Mouse (Mus musculus): ENCODE data around the gene Rpn2. TPM values are rescaled to one million over a fixed set of nuclear protein-coding genes. Genes with fewer than 3 reads are reported as not detected.

Gene Rpn2
- total RNA-seq, 1 experiment = 422 TPM

GRCm38 (mm10) chr2:157313718-157314117, 34.9 kb downstream of the Rpn2 start:
- Histone ChIP-seq H3K4me3 (ENCODE audit: insufficient read depth in 1 of 2, low read depth in 1 of 2, low read length in 2 of 2, poor library complexity in 1 of 2, severe bottlenecking in 1 of 2) (no peak overlapping the region), H3K36me3 (ENCODE audit: control insufficient read depth, insufficient read depth, low read length, poor library complexity, severe bottlenecking) (peaks cover 74% of the 10 kb centered on the region), H3K4me1 (ENCODE audit: control insufficient read depth in 2 of 2, insufficient read depth in 2 of 2, low read length in 2 of 2, poor library complexity in 1 of 2) (0 out of 4 replicates have a peak, but pooled peaks cover 0 to 2% of the 10 kb centered on the region in 2 experiments), H3K9ac (ENCODE audit: insufficient read depth, low read depth, low read length, poor library complexity, severe bottlenecking) (no peak overlapping the region), H3K9me3 (ENCODE audit: control insufficient read depth, insufficient read depth, low read depth, low read length) (no peaks in the 10 kb centered on the region), H3K27ac (ENCODE audit: insufficient read depth, low read depth, low read length, poor library complexity, severe bottlenecking) (no peak overlapping the region)
- TF ChIP-seq HCFC1 (IDR thresholded peaks at IDR 0.05; ENCODE audit: borderline replicate concordance, insufficient read depth, low read length) = no peak
- TF ChIP-seq MAFK (IDR thresholded peaks at IDR 0.05; ENCODE audit: insufficient read depth, low read depth, low read length) = no peak
- TF ChIP-seq ZNF384 (IDR thresholded peaks at IDR 0.05; ENCODE audit: low read depth, low read length) = no peak
- TF ChIP-seq CHD2 (IDR thresholded peaks at IDR 0.05; ENCODE audit: low read depth, low read length) = no peak
- TF ChIP-seq ZC3H11A (IDR thresholded peaks at IDR 0.05; ENCODE audit: borderline replicate concordance, low read depth, low read length) = no peak
- DNase-seq (ENCODE audit: low read depth, low spot score) = no peak
- in situ Hi-C loops (cut with MboI; ENCODE audit: low sequenced_read_pairs in 2 of 2, unreplicated experiment in 2 of 2) = no loop called here

- Histone ChIP-seq H3K4me1 (ENCODE audit: control insufficient read depth in 2 of 2, insufficient read depth in 2 of 2, low read length in 2 of 2, poor library complexity in 1 of 2) (0 out of 4 replicates have a peak, but pooled peaks cover 0 to 2% of the 10 kb centered on the region in 2 experiments), H3K36me3 (ENCODE audit: control insufficient read depth, insufficient read depth, low read length, poor library complexity, severe bottlenecking) (peaks cover 70% of the 10 kb centered on the region), H3K9me3 (ENCODE audit: control insufficient read depth, insufficient read depth, low read depth, low read length) (no peaks in the 10 kb centered on the region), H3K27ac (ENCODE audit: insufficient read depth, low read depth, low read length, poor library complexity, severe bottlenecking) (no peak overlapping the region), H3K4me3 (ENCODE audit: insufficient read depth in 1 of 2, low read depth in 1 of 2, low read length in 2 of 2, poor library complexity in 1 of 2, severe bottlenecking in 1 of 2) (no peak overlapping the region), H3K9ac (ENCODE audit: insufficient read depth, low read depth, low read length, poor library complexity, severe bottlenecking) (no peak overlapping the region)
- TF ChIP-seq ZC3H11A (IDR thresholded peaks at IDR 0.05; ENCODE audit: borderline replicate concordance, low read depth, low read length) (no peak), CHD2 (IDR thresholded peaks at IDR 0.05; ENCODE audit: low read depth, low read length) (no peak), ZNF384 (IDR thresholded peaks at IDR 0.05; ENCODE audit: low read depth, low read length) (no peak), HCFC1 (IDR thresholded peaks at IDR 0.05; ENCODE audit: borderline replicate concordance, insufficient read depth, low read length) (no peak), MAFK (IDR thresholded peaks at IDR 0.05; ENCODE audit: insufficient read depth, low read depth, low read length) (no peak)
- in situ Hi-C loops (cut with MboI; ENCODE audit: low sequenced_read_pairs in 2 of 2, unreplicated experiment in 2 of 2) = no loop called here
- DNase-seq (ENCODE audit: low read depth, low spot score) = no peak
These were observed 35.5 kb downstream of the Rpn2 start for GRCm38 (mm10) chr2:157314310-157314709.

- no peaks in the 10 kb centered on the region for H3K9me3 ChIP-seq (ENCODE audit: control insufficient read depth, insufficient read depth, low read depth, low read length)
- in situ Hi-C loops (cut with MboI; ENCODE audit: low sequenced_read_pairs in 2 of 2, unreplicated experiment in 2 of 2) = no loop called here
- H3K4me3 ChIP-seq (ENCODE audit: insufficient read depth in 1 of 2, low read depth in 1 of 2, low read length in 2 of 2, poor library complexity in 1 of 2, severe bottlenecking in 1 of 2) = no peak overlapping the region
- H3K9ac ChIP-seq (ENCODE audit: insufficient read depth, low read depth, low read length, poor library complexity, severe bottlenecking) = no peak overlapping the region
- H3K27ac ChIP-seq (ENCODE audit: insufficient read depth, low read depth, low read length, poor library complexity, severe bottlenecking) = no peak overlapping the region
- H3K4me1 ChIP-seq (ENCODE audit: control insufficient read depth in 2 of 2, insufficient read depth in 2 of 2, low read length in 2 of 2, poor library complexity in 1 of 2) = 0 out of 4 replicates have a peak, but pooled peaks cover 0 to 2% of the 10 kb centered on the region in 2 experiments
- peaks cover 69% of the 10 kb centered on the region for H3K36me3 ChIP-seq (ENCODE audit: control insufficient read depth, insufficient read depth, low read length, poor library complexity, severe bottlenecking)
- TF ChIP-seq MAFK (IDR thresholded peaks at IDR 0.05; ENCODE audit: insufficient read depth, low read depth, low read length) (no peak), CHD2 (IDR thresholded peaks at IDR 0.05; ENCODE audit: low read depth, low read length) (no peak), ZNF384 (IDR thresholded peaks at IDR 0.05; ENCODE audit: low read depth, low read length) (no peak), ZC3H11A (IDR thresholded peaks at IDR 0.05; ENCODE audit: borderline replicate concordance, low read depth, low read length) (no peak), HCFC1 (IDR thresholded peaks at IDR 0.05; ENCODE audit: borderline replicate concordance, insufficient read depth, low read length) (no peak)
- no peak for DNase-seq (ENCODE audit: low read depth, low spot score)
These were observed 36.7 kb downstream of the Rpn2 start for GRCm38 (mm10) chr2:157315486-157315885.

GRCm38 (mm10) chr2:157316358-157316933, 37.6 kb downstream of the Rpn2 start:
- Histone ChIP-seq H3K9ac (ENCODE audit: insufficient read depth, low read depth, low read length, poor library complexity, severe bottlenecking) (no peak overlapping the region), H3K4me3 (ENCODE audit: insufficient read depth in 1 of 2, low read depth in 1 of 2, low read length in 2 of 2, poor library complexity in 1 of 2, severe bottlenecking in 1 of 2) (no peak overlapping the region), H3K36me3 (ENCODE audit: control insufficient read depth, insufficient read depth, low read length, poor library complexity, severe bottlenecking) (peaks cover 72% of the 10 kb centered on the region), H3K9me3 (ENCODE audit: control insufficient read depth, insufficient read depth, low read depth, low read length) (no peaks in the 10 kb centered on the region), H3K27ac (ENCODE audit: insufficient read depth, low read depth, low read length, poor library complexity, severe bottlenecking) (no peak overlapping the region), H3K4me1 (ENCODE audit: control insufficient read depth in 2 of 2, insufficient read depth in 2 of 2, low read length in 2 of 2, poor library complexity in 1 of 2) (0 out of 4 replicates have a peak, but pooled peaks cover 0 to 2% of the 10 kb centered on the region in 2 experiments)
- TF ChIP-seq MAFK (IDR thresholded peaks at IDR 0.05; ENCODE audit: insufficient read depth, low read depth, low read length) = no peak
- no peak for TF ChIP-seq ZC3H11A (IDR thresholded peaks at IDR 0.05; ENCODE audit: borderline replicate concordance, low read depth, low read length)
- no peak for TF ChIP-seq HCFC1 (IDR thresholded peaks at IDR 0.05; ENCODE audit: borderline replicate concordance, insufficient read depth, low read length)
- TF ChIP-seq ZNF384 (IDR thresholded peaks at IDR 0.05; ENCODE audit: low read depth, low read length) = no peak
- no peak for TF ChIP-seq CHD2 (IDR thresholded peaks at IDR 0.05; ENCODE audit: low read depth, low read length)
- in situ Hi-C loops (cut with MboI; ENCODE audit: low sequenced_read_pairs in 2 of 2, unreplicated experiment in 2 of 2) = no loop called here
- no peak for DNase-seq (ENCODE audit: low read depth, low spot score)
